Mouse (Mus musculus) testis, postnatal 14 days (tissue): ENCODE measurements at regions not wholly inside any gene's neighbourhood (a gene's known extent, or its start where the extent isn't known, plus 50 kb on each side); places are given as distances from the start of the nearest gene placed in this dataset.

Experiments used
- DNase-seq: peaks from one replicate; pipeline ENCODE4 v3.0.0; 2021; ENCODE audit warnings: low spot score

GRCm38 (mm10) chr10:125467503-125467902, 78.2 kb upstream of the Slc16a7 start:
- no peak for DNase-seq

- DNase-seq: no peak
Observed at GRCm38 (mm10) chr10:125488350-125488749, 99.1 kb upstream of the Slc16a7 start.

- no peak for DNase-seq
Observed at GRCm38 (mm10) chr10:125490395-125490794, 101.1 kb upstream of the Slc16a7 start.

- no peak for DNase-seq
Observed at GRCm38 (mm10) chr10:125494489-125494888, 105.2 kb upstream of the Slc16a7 start.

GRCm38 (mm10) chr10:125498347-125498746, 109.1 kb upstream of the Slc16a7 start:
- no peak for DNase-seq

GRCm38 (mm10) chr10:125500338-125500737, 111.1 kb upstream of the Slc16a7 start:
- no peak for DNase-seq

GRCm38 (mm10) chr10:125515026-125515425, 125.8 kb upstream of the Slc16a7 start:
- no peak for DNase-seq

GRCm38 (mm10) chr10:125530876-125531275, 141.6 kb upstream of the Slc16a7 start:
- DNase-seq: no peak

- no peak for DNase-seq
Observed at GRCm38 (mm10) chr10:125538316-125538715, 149.1 kb upstream of the Slc16a7 start.

- DNase-seq: no peak
Observed at GRCm38 (mm10) chr10:125586489-125587147, 197.4 kb upstream of the Slc16a7 start.

- DNase-seq: no peak
Observed at GRCm38 (mm10) chr10:125593006-125593405, 203.7 kb upstream of the Slc16a7 start.

- DNase-seq: no peak
Observed at GRCm38 (mm10) chr10:125607787-125608617, 218.7 kb upstream of the Slc16a7 start.

GRCm38 (mm10) chr10:125610353-125610752, 221.1 kb upstream of the Slc16a7 start:
- DNase-seq: no peak

GRCm38 (mm10) chr10:125612773-125613172, 223.5 kb upstream of the Slc16a7 start:
- DNase-seq: no peak

- DNase-seq: no peak
Observed at GRCm38 (mm10) chr10:125621376-125621775, 232.1 kb upstream of the Slc16a7 start.

- DNase-seq: no peak
Observed at GRCm38 (mm10) chr10:125623836-125624235, 234.6 kb upstream of the Slc16a7 start.

GRCm38 (mm10) chr10:125667906-125668305, 278.6 kb upstream of the Slc16a7 start:
- DNase-seq: no peak

- DNase-seq: no peak
Observed at GRCm38 (mm10) chr10:125673637-125674036, 284.4 kb upstream of the Slc16a7 start.

GRCm38 (mm10) chr10:125679644-125680043, 286.3 kb upstream of the Lrig3 start:
- DNase-seq: no peak

- no peak for DNase-seq
Observed at GRCm38 (mm10) chr10:125685130-125685529, 280.8 kb upstream of the Lrig3 start.

GRCm38 (mm10) chr10:125693505-125693904, 272.5 kb upstream of the Lrig3 start:
- DNase-seq: no peak

GRCm38 (mm10) chr10:125696159-125696558, 269.8 kb upstream of the Lrig3 start:
- DNase-seq: no peak

- DNase-seq: peak; percentile 64
Observed at GRCm38 (mm10) chr10:125725077-125725680, 240.8 kb upstream of the Lrig3 start.
